Mouse (Mus musculus) intestine, postnatal 0 days (tissue): ENCODE results near the gene Gm44502. TPM values are rescaled to one million over a fixed set of nuclear protein-coding genes. Genes with fewer than 3 reads are reported as not detected.

ENCODE experiments used
- ATAC-seq: fragments of 200-750 bp; cut with Nextera tagmentation; 2 replicates; pipeline ENCODE4 v1.8.0; 2017; ENCODE audit warnings: mild to moderate bottlenecking, moderate TSS enrichment, moderate library complexity
- H3K27ac ChIP-seq: fragments of 300-500 bp; sonication (generic); 2 replicates; pipeline ENCODE4 v1.5.1; 2014; ENCODE audit warnings: mild to moderate bottlenecking, low read depth, low read length, moderate library complexity
- H3K27me3 ChIP-seq: fragments of 300-500 bp; sonication (generic); replicated peaks from 2 replicates; pipeline ENCODE4 v1.6.1; 2014; ENCODE audit warnings: low read length, mixed read lengths; ENCODE audit not compliant: control insufficient read depth, insufficient read depth
- H3K36me3 ChIP-seq: fragments of 300-500 bp; sonication (generic); 2 replicates; pipeline ENCODE4 v1.6.1; 2014; ENCODE audit warnings: mild to moderate bottlenecking, moderate library complexity; ENCODE audit not compliant: control insufficient read depth, insufficient read depth
- H3K4me1 ChIP-seq: fragments of 300-500 bp; sonication (generic); replicated peaks from 2 replicates; pipeline ENCODE4 v1.6.1; 2014; ENCODE audit warnings: antibody characterized with exemption, low read length, mixed read lengths; ENCODE audit not compliant: control insufficient read depth, insufficient read depth
- H3K4me2 ChIP-seq: fragments of 300-500 bp; sonication (generic); replicated peaks from 2 replicates; pipeline ENCODE4 v1.6.1; 2014; ENCODE audit warnings: low read depth, mild to moderate bottlenecking, moderate library complexity
- H3K4me3 ChIP-seq: fragments of 300-500 bp; sonication (generic); 2 replicates; pipeline ENCODE4 v1.5.1; 2014; ENCODE audit warnings: low read depth, low read length
- H3K9ac ChIP-seq: fragments of 300-500 bp; sonication (generic); 2 replicates; pipeline ENCODE4 v1.6.1; 2014; ENCODE audit warnings: mild to moderate bottlenecking, low read depth, low read length
- H3K9me3 ChIP-seq: fragments of 300-500 bp; sonication (generic); 2 replicates; pipeline ENCODE4 v1.6.1; 2016; ENCODE audit warnings: mixed run types; ENCODE audit not compliant: control insufficient read depth
- CTCF ChIP-seq: sonication (generic); IDR thresholded peaks from 2 replicates; pipeline ENCODE4 v1.5.1; 2016; ENCODE audit warnings: low read depth, mild to moderate bottlenecking, control low read depth, antibody characterized with exemption, moderate library complexity
- WGBS: fragments of 180-500 bp; shearing (Covaris S2); extraction: QIAGEN DNeasy Blood & Tissue Kit; methylation state at CpG from one replicate; pipeline ENCODE4 v1.1.7; 2014; 5-methylcytosine and 5-hydroxymethylcytosine counted together
- polyA plus RNA-seq: library from polyadenylated mRNA; unstranded; fragments of >200 nt; fragmentation: Nextera tagmentation; extraction: Ambion mirVana; gene quantifications from 2 replicates; pipeline ENCODE4 v1.2.1, GENCODE M21; 2015

Gene Gm44502
- polyA plus RNA-seq = not detected in 2 replicates

DNA sequence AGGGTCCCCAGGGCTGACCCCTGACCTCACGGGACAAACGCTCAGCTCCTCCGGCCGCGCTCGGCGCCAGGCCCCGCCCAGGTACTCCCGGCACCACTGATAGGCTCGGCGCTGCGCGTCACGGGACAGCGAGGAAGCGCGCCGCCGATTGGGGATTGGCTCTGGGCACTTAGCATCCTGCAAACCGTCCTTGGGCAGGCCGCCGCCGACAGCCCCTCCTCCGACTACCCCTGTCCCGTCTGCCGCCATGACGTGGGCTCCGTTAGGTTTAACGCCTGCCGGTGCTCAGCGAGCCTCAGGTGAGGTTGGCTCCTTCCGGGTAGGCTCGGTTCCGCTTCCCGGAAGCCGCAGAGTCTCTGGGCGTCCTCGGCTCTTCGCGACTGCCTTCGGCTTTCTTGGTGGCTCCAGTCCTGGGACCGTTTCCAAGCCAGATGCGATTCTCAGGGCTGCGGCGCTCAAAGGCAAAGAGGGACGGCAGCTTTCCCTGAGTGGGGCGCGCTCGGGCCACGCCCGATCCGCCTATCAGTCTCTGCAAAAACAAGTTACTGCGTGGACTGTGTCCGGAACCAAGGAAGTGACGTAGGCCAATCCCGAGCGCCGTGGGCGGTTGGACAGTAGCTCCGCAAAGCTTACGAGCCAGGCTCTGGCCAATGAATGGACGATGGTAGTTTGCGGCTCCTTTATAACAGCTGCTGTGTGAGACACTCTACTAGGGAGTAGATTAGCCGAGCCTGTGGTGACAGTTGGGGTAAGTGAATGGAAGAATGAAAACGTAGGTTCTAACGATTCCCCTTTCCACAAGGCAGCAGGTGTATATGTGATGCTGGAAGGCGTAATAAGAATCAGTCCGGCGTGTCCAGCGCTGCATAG is at the start of gene Gm44502, which contains the start of the genes C730034F03Rik and Chkb:
Gene Gm44502 (minus strand): TSS at position 345 of the 870 bp plus-strand sequence.
Gene C730034F03Rik (plus strand): TSS at position 238 of the 870 bp plus-strand sequence.
Gene Chkb (minus strand): TSS at position 557 of the 870 bp plus-strand sequence.
- no peaks in the 10 kb centered on the region for H3K9me3 ChIP-seq
- ATAC-seq = peak; percentile 93
- no peaks in the 10 kb centered on the region for H3K27me3 ChIP-seq
- under 1% methylated on average over 70 of the region's 70 CpGs for WGBS
- H3K4me2 ChIP-seq = peak within 1 kb of the TSS; percentile 94
- TF ChIP-seq CTCF = no peak
- peak within 1 kb of the TSS; percentile 83 for H3K9ac ChIP-seq
- H3K36me3 ChIP-seq = peaks cover 22% of the 10 kb centered on the region
- H3K27ac ChIP-seq = peak within 1 kb of the TSS; percentile 99
- H3K4me1 ChIP-seq = peaks cover 8% of the 10 kb centered on the region; the same call in 1 of the 2 replicates
- H3K4me3 ChIP-seq = peak within 1 kb of the TSS; percentile 82

DNA sequence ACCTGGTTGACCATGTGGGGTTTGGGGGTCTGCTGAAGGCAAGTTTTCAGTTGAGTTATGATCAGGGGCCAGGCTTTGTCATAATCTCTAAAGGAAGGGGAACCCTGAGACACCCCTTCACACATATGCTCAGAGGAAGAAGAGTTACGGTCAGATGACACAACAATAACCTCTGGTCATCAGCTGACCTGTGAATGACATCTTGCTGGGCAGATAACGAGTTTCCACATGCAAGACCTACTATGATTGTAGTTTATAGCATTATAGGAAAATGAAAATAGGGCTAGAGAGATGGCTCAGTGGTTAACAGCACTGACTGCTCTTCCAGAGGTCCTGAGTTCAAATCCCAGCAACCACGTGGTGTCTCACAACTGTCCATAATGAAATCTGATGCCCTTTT is 49.1 kb upstream of the Gm44502 start:
- no peaks in the 10 kb centered on the region for H3K9me3 ChIP-seq
- no peak overlapping the region for H3K4me3 ChIP-seq
- no peaks in the 10 kb centered on the region for H3K27me3 ChIP-seq
- 75% methylated on average over 3 of the region's 3 CpGs for WGBS
- no peak overlapping the region for H3K27ac ChIP-seq
- H3K4me2 ChIP-seq = no peak overlapping the region
- no peak for TF ChIP-seq CTCF
- peaks cover 6% of the 10 kb centered on the region; the same call in 1 of the 2 replicates for H3K36me3 ChIP-seq
- no peak overlapping the region for H3K9ac ChIP-seq
- ATAC-seq = no peak
- H3K4me1 ChIP-seq = 0 out of 2 replicates have a peak, but pooled peaks cover 3% of the 10 kb centered on the region

DNA sequence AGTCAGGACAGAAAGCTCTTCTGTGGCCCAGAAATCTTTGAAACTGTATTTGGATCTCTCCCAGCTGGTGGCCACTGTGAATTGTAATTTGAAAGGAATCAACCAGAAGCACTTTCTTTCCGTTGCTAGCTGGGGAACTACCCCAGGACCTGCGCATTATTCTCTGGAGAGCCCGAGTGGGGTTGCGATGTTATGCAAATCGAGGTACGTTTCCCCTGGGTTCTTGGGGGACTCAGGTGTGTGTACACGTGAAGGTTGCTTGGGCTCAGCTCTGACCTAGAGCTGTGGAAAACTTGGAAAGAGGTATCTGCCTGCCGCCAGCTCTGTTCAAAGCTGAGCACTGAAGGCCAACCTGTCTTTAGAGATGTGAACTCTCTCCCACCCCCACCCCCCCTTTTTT is 48.3 kb upstream of the Gm44502 start:
- 0 out of 2 replicates have a peak, but pooled peaks cover 3% of the 10 kb centered on the region for H3K4me1 ChIP-seq
- 73% methylated on average over 8 of the region's 8 CpGs for WGBS
- H3K4me2 ChIP-seq = no peak overlapping the region
- TF ChIP-seq CTCF = no peak
- H3K27ac ChIP-seq = no peak overlapping the region
- H3K9ac ChIP-seq = no peak overlapping the region
- H3K9me3 ChIP-seq = no peaks in the 10 kb centered on the region
- no peak overlapping the region for H3K4me3 ChIP-seq
- H3K36me3 ChIP-seq = peaks cover 6% of the 10 kb centered on the region; the same call in 1 of the 2 replicates
- H3K27me3 ChIP-seq = no peaks in the 10 kb centered on the region
- no peak for ATAC-seq

DNA sequence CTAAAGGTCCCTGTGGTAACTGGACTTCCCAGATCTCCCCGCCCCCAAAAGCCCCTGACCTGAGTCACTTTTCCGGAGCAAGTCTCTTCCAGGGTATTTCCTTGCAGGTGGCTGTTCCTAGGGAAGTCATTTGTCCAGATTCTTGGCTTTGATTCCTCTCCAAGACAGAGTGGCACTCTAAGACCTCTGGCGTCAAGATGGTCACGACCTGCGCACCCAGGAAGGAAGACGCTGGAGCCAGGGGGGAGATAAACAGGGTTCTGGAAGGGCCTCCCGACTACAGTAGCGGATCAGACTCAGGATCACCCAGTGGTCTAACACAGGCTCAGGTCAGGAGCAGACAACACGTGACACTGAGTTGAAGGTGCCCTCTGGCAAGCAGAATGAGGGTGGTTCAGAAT is 47.6 kb upstream of the Gm44502 start, which contains the start of gene Arsa:
Gene Arsa (minus strand): TSS at position 335 of the 401 bp plus-strand sequence.
- no peak for ATAC-seq
- 44% methylated on average over 9 of the region's 9 CpGs for WGBS
- H3K9ac ChIP-seq = peak within 1 kb of the TSS; percentile 54
- peak within 1 kb of the TSS; percentile 71 for H3K27ac ChIP-seq
- H3K4me1 ChIP-seq = 0 out of 2 replicates have a peak, but pooled peaks cover 3% of the 10 kb centered on the region
- H3K4me3 ChIP-seq = peak within 1 kb of the TSS; percentile 49
- TF ChIP-seq CTCF = no peak
- no peaks in the 10 kb centered on the region for H3K27me3 ChIP-seq
- H3K4me2 ChIP-seq = peak within 1 kb of the TSS; percentile 92
- H3K36me3 ChIP-seq = peaks cover 6% of the 10 kb centered on the region; the same call in 1 of the 2 replicates
- H3K9me3 ChIP-seq = no peaks in the 10 kb centered on the region

DNA sequence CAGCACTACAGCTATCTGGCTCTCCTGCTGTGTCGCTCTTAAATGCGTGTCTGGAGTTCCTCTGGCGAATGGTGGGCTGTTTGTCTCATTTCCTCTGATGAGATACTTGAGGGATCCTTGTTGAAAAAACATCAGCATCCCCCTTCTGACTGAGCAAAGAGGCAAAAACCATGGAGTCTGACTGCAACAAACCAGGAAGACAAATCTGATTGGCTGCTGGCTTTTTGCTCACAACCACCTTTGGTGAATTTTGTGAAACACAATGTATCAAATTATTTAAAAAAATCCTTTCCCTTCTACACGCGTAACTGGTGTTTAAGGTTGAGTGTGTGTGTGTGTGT is 46.9 kb upstream of the Gm44502 start:
- Histone ChIP-seq H3K27me3 (no peaks in the 10 kb centered on the region), H3K4me2 (peak overlapping the region; percentile 92), H3K9ac (peak overlapping the region; percentile 54), H3K9me3 (no peaks in the 10 kb centered on the region), H3K36me3 (peaks cover 6% of the 10 kb centered on the region; the same call in 1 of the 2 replicates), H3K4me1 (0 out of 2 replicates have a peak, but pooled peaks cover 3% of the 10 kb centered on the region), H3K27ac (peak overlapping the region; percentile 71), H3K4me3 (peak overlapping the region; percentile 49)
- no peak for ATAC-seq
- TF ChIP-seq CTCF = no peak
- 6% methylated on average over 5 of the region's 5 CpGs for WGBS
